Mouse (Mus musculus): ENCODE measurements around the gene Arhgap21.

GRCm38 (mm10) chr2:20966176-20967100 lies 2.2 kb downstream of the Arhgap21 start:
- TF ChIP-seq CTCF (IDR thresholded peaks at IDR 0.05; ENCODE audit: low read depth, low read length) (no peak), POLR2AphosphoS5 (IDR thresholded peaks at IDR 0.05; ENCODE audit: insufficient replicate concordance, low read depth, low read length) (no peak), GATA2 (IDR thresholded peaks at IDR 0.05; ENCODE audit: borderline replicate concordance, low read depth, low read length) (no peak), GATA1 (IDR thresholded peaks at IDR 0.05; ENCODE audit: borderline replicate concordance, low read length) (no peak), TAL1 (conservative IDR thresholded peaks at IDR 0.05; ENCODE audit: low read depth, low read length) (no peak)

Measured in G1E (cell line).